Mouse (Mus musculus) skeletal muscle tissue, adult 2 months (tissue): ENCODE data around the gene Pan2.

ENCODE experiments used
- DNase-seq: peaks from one replicate; pipeline ENCODE4 v3.0.0-alpha.2; 2012; ENCODE audit warnings: low read depth, low spot score

The Pan2 gene

DNA sequence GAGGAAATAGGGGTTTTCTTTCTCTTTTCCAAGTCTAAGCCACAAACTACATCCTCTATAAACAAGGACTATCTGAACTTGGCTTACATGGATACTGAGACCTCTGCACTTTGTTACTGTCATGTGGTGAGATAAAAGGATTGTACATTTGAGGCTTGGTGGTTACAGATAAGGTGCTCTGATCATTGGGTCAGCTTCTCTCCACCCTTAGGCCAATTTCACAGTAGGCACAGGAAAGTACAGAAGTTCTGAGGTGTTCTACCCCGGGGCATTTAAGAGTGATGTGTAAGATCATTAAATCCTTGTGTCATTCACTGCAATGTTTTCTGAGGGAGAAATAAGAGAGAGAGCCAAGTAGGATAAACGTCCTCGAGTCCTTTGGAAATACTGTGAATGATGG, 33.5 kb downstream of the Pan2 start:
- no peak for DNase-seq

DNA sequence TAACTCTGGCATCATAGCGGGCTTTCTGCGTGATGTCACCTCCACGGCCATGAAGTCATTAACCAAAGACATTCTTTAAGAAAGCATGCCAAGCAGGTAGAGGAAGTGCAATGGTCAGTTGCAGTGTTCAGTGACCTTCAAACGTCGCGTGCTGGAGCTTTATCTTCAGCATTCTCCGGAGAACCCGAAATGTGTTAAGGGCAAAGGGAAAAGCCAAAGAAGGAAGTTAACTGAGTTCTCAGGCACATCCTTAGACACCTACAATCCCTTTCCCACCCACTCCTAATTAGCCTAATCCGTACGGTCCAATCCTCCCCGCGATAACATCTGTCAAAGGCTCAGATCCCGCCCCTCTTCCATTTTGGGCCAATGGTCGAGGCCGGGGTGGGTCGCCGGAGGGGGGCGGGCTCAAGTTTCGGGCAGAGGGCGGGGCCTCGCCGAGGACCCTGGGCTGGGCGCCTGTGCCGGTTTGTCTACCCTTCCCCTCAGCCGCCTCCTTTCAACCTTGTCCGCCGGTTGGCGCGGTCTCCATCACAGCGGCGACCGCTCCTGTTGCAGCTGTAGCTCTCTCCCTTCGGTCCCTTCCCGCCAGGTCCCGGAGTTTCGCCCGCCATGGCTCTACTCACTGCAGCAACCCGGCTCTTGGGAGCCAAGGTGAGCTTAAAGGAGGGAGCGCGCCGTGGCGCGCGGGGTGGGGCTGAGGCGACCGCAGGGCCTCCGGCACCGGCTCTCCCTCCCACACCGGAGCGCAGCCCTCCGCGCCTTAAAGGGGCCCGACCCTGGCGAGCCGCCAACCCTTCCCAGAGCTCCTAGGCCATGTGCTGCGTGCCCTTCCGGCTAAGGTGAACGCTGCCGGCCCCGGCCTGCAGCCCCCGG, 34.4 kb downstream of the Pan2 start, which contains the start of gene Cs:
Cs (plus strand) TSS at position 429 of the 876 bp plus-strand sequence.
- peak; percentile 98 for DNase-seq

DNA sequence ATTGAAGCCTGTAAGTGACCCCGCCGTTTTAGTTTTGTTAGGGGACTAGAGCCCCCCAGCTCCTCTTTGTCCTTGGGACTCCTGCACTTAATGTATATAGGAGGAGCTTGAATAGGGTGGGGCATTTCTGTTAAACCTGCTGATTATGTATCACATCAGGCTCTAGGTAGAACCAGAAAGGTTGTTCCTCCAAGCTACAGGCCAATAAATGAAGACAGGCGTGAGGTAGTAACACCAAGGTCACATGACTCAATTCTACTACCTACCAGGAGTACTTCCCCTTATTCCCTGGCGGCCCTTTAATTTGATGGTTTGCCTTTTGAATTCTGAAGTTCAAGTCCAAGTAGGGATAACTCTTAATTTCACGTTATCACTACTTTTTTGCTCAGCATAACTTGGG, 35.3 kb downstream of the Pan2 start:
- no peak for DNase-seq

DNA sequence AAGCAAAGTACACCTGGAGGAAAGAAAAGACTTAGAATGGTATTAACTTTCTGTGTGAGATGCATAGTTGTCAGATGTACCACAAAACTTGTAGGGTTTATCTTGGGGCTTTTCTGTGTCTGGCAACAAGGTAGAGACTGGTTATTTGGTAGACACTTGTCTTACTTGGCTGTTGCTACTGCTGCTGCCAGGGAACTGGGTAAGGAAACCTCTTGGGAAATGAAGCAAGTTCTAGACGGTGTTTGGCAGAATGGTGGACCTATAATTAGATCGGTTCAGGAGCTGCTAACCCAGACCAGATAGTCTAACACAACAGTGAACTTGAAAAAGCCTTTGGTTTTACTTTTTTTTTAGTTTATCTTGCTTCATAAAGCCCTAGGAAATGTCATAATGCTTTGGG, 35.8 kb downstream of the Pan2 start:
- DNase-seq = peak; percentile 83

DNA sequence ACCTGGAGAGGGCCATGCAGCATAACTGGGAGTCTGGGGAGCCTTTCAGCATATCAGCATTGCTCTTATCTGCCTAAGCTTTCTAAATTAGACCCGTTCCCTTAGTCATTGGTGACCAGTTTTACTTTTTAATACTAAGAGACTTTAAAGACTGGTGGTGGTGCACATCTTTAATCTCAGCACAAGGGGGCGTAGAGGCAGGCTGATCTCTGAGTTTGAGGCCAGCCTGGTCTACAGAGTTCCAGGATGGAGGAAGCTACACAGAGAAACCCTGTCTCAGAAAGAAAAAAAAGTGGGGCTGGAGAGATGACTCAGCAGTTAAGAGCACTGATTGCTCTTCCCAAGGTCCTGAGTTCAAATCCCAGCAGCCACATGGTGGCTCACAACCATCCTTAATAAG, 37.1 kb downstream of the Pan2 start:
- no peak for DNase-seq

DNA sequence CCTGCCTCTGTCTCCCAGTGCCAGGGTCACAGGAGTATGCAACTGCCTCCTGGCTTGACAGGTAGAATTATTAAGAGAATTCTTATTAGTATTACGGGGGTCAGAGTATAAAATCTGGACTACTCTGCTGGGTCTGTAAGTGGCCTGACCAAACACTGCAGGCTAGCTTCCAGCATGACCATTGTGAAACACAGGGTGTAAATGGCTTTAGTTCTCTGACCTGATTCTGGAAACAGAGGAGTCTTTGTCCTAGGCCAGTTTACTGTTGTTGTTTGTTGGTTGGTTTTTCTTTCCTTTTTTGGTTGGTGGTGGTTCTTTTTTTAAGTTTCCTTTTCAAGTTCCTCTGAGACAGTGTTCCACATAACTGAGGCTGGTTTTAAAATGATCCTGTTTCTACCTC, 40.3 kb downstream of the Pan2 start:
- no peak for DNase-seq

DNA sequence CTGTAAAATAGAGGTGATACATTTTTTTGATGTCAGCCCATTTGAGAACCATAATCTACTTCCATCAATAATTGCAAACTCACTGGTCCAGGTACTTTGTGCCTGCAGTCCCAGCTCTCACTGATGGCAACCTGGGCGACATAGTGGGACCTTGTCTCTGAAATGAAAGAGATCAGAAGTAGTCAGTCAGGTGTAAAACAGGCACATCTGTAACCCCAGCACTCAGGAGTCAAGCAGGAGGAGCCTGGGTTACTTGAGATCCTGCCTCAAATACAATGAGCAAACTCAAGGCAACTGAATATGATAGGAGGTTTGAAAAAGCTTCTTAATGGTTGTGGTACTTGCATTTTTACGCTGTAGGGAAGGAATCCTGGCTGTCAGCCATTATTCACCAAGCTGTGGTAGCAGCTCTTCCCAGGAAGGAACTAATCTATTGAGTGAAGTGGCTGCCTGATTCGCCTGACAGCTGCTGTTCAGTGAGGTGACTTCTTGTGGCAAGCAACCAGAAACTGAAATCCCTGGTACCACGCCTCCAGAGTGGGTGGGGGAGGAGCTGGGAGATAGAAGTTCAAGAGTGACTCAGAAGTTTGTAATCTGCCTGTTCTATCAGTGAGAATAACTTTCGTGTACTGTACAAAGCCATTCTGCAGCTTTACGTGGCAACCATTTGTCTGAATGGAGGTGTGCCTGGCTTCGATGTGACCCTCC, 41.6 kb downstream of the Pan2 start:
- DNase-seq = peak; percentile 84

GRCm38 (mm10) chr10:128347541-128347940, 44.4 kb downstream of the Pan2 start:
- DNase-seq = no peak

- DNase-seq = no peak
Measured at GRCm38 (mm10) chr10:128358796-128359195, 55.7 kb downstream of the Pan2 start.

- DNase-seq = no peak
Measured at GRCm38 (mm10) chr10:128359226-128359625, 56.1 kb downstream of the Pan2 start.

- no peak for DNase-seq
Measured at GRCm38 (mm10) chr10:128361836-128362235, 58.7 kb downstream of the Pan2 start.

- DNase-seq = no peak
Measured at GRCm38 (mm10) chr10:128362568-128362967, 59.4 kb downstream of the Pan2 start.

DNA sequence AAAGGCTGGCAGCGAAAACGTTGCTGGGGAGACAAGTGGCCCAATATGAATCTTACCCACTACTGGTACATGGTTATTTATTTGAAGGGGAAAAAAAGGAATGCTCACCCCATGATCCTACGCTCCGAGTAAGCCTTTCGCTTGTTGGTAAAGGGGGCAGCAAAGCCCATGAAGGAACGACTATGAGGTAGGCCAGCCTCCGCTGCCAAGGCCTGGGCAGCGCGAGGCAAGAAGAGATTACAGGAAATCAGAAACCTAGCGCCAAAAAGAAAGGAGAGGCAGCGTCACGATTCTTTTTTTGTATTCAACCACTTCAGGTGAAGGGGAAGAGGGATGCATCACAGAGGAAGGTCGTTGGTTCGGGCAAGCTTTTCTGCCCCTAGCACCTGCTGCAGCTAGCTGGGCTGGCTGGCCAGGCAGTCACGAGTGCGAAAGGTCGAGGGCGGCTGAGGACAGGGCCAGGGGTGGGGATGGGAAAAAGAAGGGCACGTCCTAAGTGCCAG, 64.8 kb downstream of the Pan2 start:
- peak; percentile 92 for DNase-seq

DNA sequence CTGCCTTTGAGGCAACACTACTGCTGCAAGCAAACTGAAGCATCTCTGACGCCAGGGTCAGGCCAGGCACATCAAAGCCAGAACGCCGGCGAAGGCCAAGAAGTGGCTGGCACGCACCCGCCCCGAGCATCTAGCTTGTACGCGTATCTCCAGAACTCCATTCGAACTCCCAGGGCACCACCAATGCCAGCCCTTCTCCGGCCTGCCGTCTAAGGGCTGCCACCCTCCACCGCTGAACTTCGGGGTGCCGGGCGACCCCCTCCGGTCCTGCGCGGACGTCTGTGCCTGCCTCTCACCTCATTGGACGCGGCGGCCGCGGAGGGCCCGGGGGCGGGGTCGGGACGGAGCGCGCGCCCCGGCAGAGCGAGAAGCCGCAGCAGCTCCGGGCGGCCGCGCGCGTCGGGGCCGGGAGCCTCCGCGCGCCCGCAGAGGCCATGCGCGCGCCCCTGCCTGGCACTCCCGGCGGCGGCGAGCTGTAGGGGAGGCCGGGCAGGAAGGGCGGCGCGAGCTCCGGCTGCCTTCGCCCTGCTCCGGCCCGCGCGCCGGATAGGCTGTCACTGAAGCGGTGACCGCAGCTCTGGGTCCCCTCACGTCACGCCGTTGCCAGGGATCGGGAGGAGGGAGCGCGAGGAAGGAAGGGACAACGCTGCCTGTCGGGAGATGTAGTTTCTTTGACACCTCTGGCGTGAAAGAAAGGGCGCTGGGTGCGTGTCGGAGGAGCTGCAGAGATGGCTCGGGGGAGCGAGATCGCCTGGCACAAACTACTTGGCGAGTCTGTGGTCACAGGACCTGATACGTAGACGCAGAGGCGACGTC, 65.5 kb downstream of the Pan2 start, which contains the start of gene Coq10a:
Coq10a (minus strand) TSS at position 596 of the 816 bp plus-strand sequence.
- DNase-seq = peak; percentile 97

DNA sequence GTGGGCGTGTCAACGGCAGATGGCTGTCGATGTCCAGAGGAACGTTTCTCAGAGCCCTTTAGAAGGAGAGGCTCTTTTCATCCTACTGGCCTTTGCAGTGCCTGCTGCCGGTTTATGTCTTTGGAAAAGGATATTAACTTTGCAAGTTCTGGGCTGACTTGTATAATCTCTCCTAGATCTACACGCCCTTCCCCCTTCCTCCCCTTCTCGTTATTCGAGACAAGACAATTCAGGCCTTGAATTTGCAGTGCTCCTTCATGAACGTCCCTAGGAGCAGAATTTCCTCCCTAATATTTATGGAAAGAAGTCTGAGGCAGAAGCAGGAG, 66.0 kb downstream of the Pan2 start:
- DNase-seq = no peak

DNA sequence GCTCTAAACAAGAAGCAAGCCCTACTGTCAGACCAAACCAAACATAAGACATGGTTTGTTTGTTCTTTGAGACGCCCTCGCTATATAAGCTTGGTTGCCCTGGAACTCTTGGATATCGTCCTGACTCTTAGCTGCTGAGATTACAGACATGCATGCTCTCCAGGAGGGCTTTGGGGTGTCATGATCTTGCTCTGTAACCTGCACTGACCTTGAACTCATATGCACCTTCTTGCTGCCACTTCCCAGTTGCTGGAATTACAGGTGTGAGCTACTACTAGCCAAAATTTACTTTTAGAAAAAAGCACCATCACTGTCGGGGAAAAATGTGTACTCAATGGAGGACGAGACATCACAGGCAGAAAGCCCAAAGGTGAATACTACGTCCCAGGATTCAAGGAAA, 66.5 kb downstream of the Pan2 start:
- DNase-seq = no peak

GRCm38 (mm10) chr10:128370021-128370420, 66.9 kb downstream of the Pan2 start:
- no peak for DNase-seq

GRCm38 (mm10) chr10:128370601-128371000, 67.5 kb downstream of the Pan2 start:
- peak; percentile 51 for DNase-seq
